Mouse (Mus musculus) ES-E14 (cell line): ENCODE measurements around the gene Crebrf. TPM values are rescaled to one million over a fixed set of nuclear protein-coding genes. Genes with fewer than 3 reads are reported as not detected.

Experiments
- DNase-seq: peaks from one replicate; pipeline ENCODE4 v3.0.0-alpha.2; 2013; ENCODE audit warnings: low read depth, low spot score
- H3K27ac ChIP-seq: 2 replicates; pipeline ENCODE4 v1.5.1; 2012; ENCODE audit warnings: low read depth, mild to moderate bottlenecking, low read length, moderate library complexity, mixed read lengths; ENCODE audit not compliant: poor library complexity, insufficient read depth, severe bottlenecking
- H3K36me3 ChIP-seq: 2 replicates; pipeline ENCODE4 v1.6.1; 2012; ENCODE audit warnings: mild to moderate bottlenecking, low read length, moderate library complexity, mixed read lengths; ENCODE audit not compliant: control insufficient read depth, poor library complexity, insufficient read depth, severe bottlenecking
- H3K4me1 ChIP-seq, 2 experiments: fragments of 150-350 bp in 1 of 2; sonication (generic) in 1 of 2; 2 replicates each; pipeline ENCODE4 v1.6.1; 2012; ENCODE audit warnings: low read length in 2 of 2, mild to moderate bottlenecking in 1 of 2, mixed read lengths in 1 of 2; ENCODE audit not compliant: control insufficient read depth in 2 of 2, insufficient read depth in 2 of 2, poor library complexity in 1 of 2
- H3K4me3 ChIP-seq, 2 experiments: fragments of 150-350 bp in 1 of 2; sonication (generic) in 1 of 2; 2 replicates each; pipeline ENCODE4 v1.5.1; 2012; ENCODE audit warnings: low read length in 2 of 2, low read depth in 1 of 2, mild to moderate bottlenecking in 1 of 2, mixed read lengths in 1 of 2; ENCODE audit not compliant: insufficient read depth in 1 of 2, poor library complexity in 1 of 2, severe bottlenecking in 1 of 2
- H3K9ac ChIP-seq: 2 replicates; pipeline ENCODE4 v1.6.1; 2012; ENCODE audit warnings: low read depth, mild to moderate bottlenecking, low read length, mixed read lengths; ENCODE audit not compliant: poor library complexity, insufficient read depth, severe bottlenecking
- H3K9me3 ChIP-seq: fragments of 150-350 bp; sonication (generic); 2 replicates; pipeline ENCODE4 v1.6.1; 2012; ENCODE audit warnings: low read depth, mild to moderate bottlenecking, low read length; ENCODE audit not compliant: control insufficient read depth, insufficient read depth
- CHD2 ChIP-seq: IDR thresholded peaks from 2 replicates; pipeline ENCODE4 v1.6.1; 2014; ENCODE audit warnings: mild to moderate bottlenecking, low read depth, low read length, inconsistent platforms
- HCFC1 ChIP-seq: IDR thresholded peaks from 2 replicates; pipeline ENCODE4 v1.6.1; 2012; ENCODE audit warnings: low read length, inconsistent platforms, borderline replicate concordance; ENCODE audit not compliant: insufficient read depth
- MAFK ChIP-seq: IDR thresholded peaks from 2 replicates; pipeline ENCODE4 v1.6.1; 2014; ENCODE audit warnings: mild to moderate bottlenecking, low read depth, low read length, inconsistent platforms; ENCODE audit not compliant: insufficient read depth
- ZC3H11A ChIP-seq: IDR thresholded peaks from 2 replicates; pipeline ENCODE4 v1.6.1; 2012; ENCODE audit warnings: low read depth, mild to moderate bottlenecking, inconsistent platforms, low read length, borderline replicate concordance
- ZNF384 ChIP-seq: IDR thresholded peaks from 2 replicates; pipeline ENCODE4 v1.6.1; 2012; ENCODE audit warnings: low read depth, low read length, inconsistent platforms
- in situ Hi-C, 2 experiments: fragments of 600-800 bp; cut with MboI; formaldehyde crosslinking; loops; one replicate each; pipeline ENCODE4 v1.15.1; 2025; ENCODE audit warnings: low sequenced_read_pairs in 2 of 2, inconsistent platforms in 1 of 2; ENCODE audit not compliant: unreplicated experiment in 2 of 2
- total RNA-seq: library from RNA; depleted of rRNA; stranded (reverse); fragments of 300-350 nt; gene quantifications from 2 replicates; pipeline ENCODE4 v1.2.3, GENCODE M21; 2012; rRNA removed

Crebrf gene
- total RNA-seq, 1 experiment = 16.6 TPM

GRCm38 (mm10) chr17:26826131-26826530, 110.7 kb downstream of the Crebrf start:
- no peaks in the 10 kb centered on the region for H3K4me1 ChIP-seq
- in situ Hi-C loops = no loop called here
- TF ChIP-seq HCFC1 (no peak), MAFK (no peak), CHD2 (no peak), ZC3H11A (no peak), ZNF384 (no peak)
- no peak overlapping the region for H3K9ac ChIP-seq
- H3K36me3 ChIP-seq = no peaks in the 10 kb centered on the region
- DNase-seq = no peak
- H3K9me3 ChIP-seq = peaks cover 5% of the 10 kb centered on the region; the same call in 1 of the 2 replicates
- H3K4me3 ChIP-seq = no peak overlapping the region
- H3K27ac ChIP-seq = no peak overlapping the region

Other genes with a start within 250 kb of the Crebrf start
- gene Ergic1, start 154.2 kb upstream of the Crebrf start, total RNA-seq = 97.5 and 142 TPM in 2 replicates
- 20.0 and 21.2 TPM in 2 replicates for gene Dusp1, start 153.5 kb upstream of the Crebrf start, total RNA-seq
- 252 and 291 TPM in 2 replicates for gene Atp6v0e, start 52.4 kb upstream of the Crebrf start, total RNA-seq
- 24.5 and 26.1 TPM in 2 replicates for gene Bnip1, start 65.4 kb downstream of the Crebrf start, total RNA-seq
- 1.1 and 3.0 TPM in 2 replicates for gene Nkx2-5, start 129.4 kb downstream of the Crebrf start, total RNA-seq
- 52.5 and 83.4 TPM in 2 replicates for gene Kifc5b, start 201.4 kb downstream of the Crebrf start, total RNA-seq
- 9.4 and 13.3 TPM in 2 replicates for gene Phf1, start 217.4 kb downstream of the Crebrf start, total RNA-seq
- 43.0 and 60.0 TPM in 2 replicates for gene Cuta, start 223.9 kb downstream of the Crebrf start, total RNA-seq
- gene Syngap1, start 225.6 kb downstream of the Crebrf start, total RNA-seq = 6.6 and 10.3 TPM in 2 replicates